Mouse (Mus musculus) lung, embryonic 14.5 days (tissue): ENCODE results near the gene Nr1d2. TPM values are rescaled to one million over a fixed set of nuclear protein-coding genes. Genes with fewer than 3 reads are reported as not detected.

Experiments used
- ATAC-seq: fragments of 200-750 bp; cut with Nextera tagmentation; 2 replicates; pipeline ENCODE4 v1.8.0; 2017; ENCODE audit warnings: mild to moderate bottlenecking, moderate TSS enrichment, moderate library complexity; ENCODE audit not compliant: insufficient read depth
- DNase-seq: peaks from one replicate; pipeline ENCODE4 v3.0.0-alpha.2; 2015
- H3K27ac ChIP-seq: fragments of 300-500 bp; sonication (generic); 2 replicates; pipeline ENCODE4 v1.5.1; 2014; ENCODE audit warnings: low read depth, mild to moderate bottlenecking, moderate library complexity
- H3K27me3 ChIP-seq: fragments of 300-500 bp; sonication (generic); 2 replicates; pipeline ENCODE4 v1.6.1; 2014; ENCODE audit warnings: low read length, control low read depth; ENCODE audit not compliant: insufficient read depth
- H3K36me3 ChIP-seq: fragments of 300-500 bp; sonication (generic); 2 replicates; pipeline ENCODE4 v1.6.1; 2014; ENCODE audit warnings: control low read depth; ENCODE audit not compliant: insufficient read depth
- H3K4me1 ChIP-seq: fragments of 300-500 bp; sonication (generic); 2 replicates; pipeline ENCODE4 v1.6.1; 2014; ENCODE audit warnings: antibody characterized with exemption, control low read depth; ENCODE audit not compliant: insufficient read depth
- H3K4me2 ChIP-seq: fragments of 300-500 bp; sonication (generic); 2 replicates; pipeline ENCODE4 v1.6.1; 2014; ENCODE audit warnings: mild to moderate bottlenecking
- H3K4me3 ChIP-seq: fragments of 300-500 bp; sonication (generic); 2 replicates; pipeline ENCODE4 v1.5.1; 2014; ENCODE audit warnings: low read depth, low read length
- H3K9ac ChIP-seq: fragments of 300-500 bp; sonication (generic); 2 replicates; pipeline ENCODE4 v1.6.1; 2014
- H3K9me3 ChIP-seq: fragments of 300-500 bp; sonication (generic); 2 replicates; pipeline ENCODE4 v1.6.1; 2016; ENCODE audit warnings: low read depth, low read length, control low read depth
- CTCF ChIP-seq: IDR thresholded peaks from 2 replicates; pipeline ENCODE4 v1.5.1; 2016; ENCODE audit warnings: antibody characterized with exemption, low read depth
- WGBS: fragments of 180-500 bp; shearing (Covaris S2); extraction: QIAGEN DNeasy Blood & Tissue Kit; methylation state at CpG from one replicate; pipeline ENCODE4 v1.1.7; 2014; 5-methylcytosine and 5-hydroxymethylcytosine counted together
- polyA plus RNA-seq: library from polyadenylated mRNA; unstranded; fragments of >200 nt; fragmentation: Nextera tagmentation; extraction: Ambion mirVana; gene quantifications from 2 replicates; pipeline ENCODE4 v1.2.1, GENCODE M21; 2014

The Nr1d2 gene
- polyA plus RNA-seq: 9.1 TPM in 2 replicates

DNA sequence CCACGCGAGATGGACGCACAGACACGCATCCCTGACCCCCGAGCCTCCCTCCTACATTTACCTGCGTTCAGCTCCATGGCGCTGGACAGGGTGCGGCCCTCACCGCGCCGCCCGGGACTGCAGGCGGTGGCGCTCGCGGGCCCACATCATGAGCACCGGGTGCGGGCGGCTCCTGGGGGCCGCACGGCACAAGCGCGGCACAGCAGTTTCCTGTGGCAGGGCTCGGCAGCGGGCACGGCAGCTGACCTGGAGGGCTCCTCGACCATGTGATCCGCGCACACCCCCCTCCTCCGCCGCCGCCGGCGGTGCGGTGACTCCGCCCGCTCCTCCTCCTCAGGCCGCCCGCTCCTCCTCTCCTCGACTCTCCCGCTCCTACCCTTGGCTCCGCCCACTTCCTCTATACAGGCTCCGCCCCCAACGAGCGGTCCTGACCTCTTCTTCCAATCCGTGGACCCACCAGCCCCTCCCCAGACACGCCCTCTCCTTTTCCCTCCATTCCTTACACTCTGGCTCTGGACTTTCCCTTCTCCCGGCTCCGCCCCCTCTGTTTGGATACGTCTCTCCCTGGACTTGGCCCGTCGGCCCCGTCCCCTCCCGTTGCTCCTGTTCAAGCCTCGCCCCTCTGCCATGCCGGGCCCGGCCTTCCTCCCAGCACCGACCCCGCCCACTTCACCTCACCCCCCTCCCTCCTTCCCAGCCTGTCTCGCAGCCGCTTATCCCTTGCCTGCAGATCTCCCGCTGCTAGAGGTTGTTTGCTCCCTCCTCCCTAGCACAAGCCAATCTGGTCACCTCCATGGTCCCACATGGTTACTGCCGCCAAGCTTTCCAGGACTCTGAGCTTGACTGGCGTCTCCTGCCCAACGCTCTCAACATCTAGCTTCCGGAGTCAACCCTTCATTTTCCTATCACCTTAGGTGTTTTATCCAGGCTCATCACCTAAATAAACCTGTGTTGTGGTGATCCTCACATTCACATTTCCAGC, at the start of gene Nr1d2:
Gene Nr1d2, minus strand, starts transcription at position 378 of the 982 bp plus-strand sequence.
- TF ChIP-seq CTCF: no peak
- peak within 1 kb of the TSS; percentile 74 for H3K4me3 ChIP-seq
- ATAC-seq (peak; percentile 96), DNase-seq (peak; percentile 99)
- no peaks in the 10 kb centered on the region for H3K9me3 ChIP-seq
- H3K4me1 ChIP-seq: no peaks in the 10 kb centered on the region
- H3K27me3 ChIP-seq: no peaks in the 10 kb centered on the region
- 2% methylated on average over 59 of the region's 66 CpGs for WGBS
- H3K36me3 ChIP-seq: no peaks in the 10 kb centered on the region
- H3K27ac ChIP-seq: peak within 1 kb of the TSS; percentile 89
- H3K4me2 ChIP-seq: peak within 1 kb of the TSS; percentile 82
- peak within 1 kb of the TSS; percentile 70 for H3K9ac ChIP-seq

DNA sequence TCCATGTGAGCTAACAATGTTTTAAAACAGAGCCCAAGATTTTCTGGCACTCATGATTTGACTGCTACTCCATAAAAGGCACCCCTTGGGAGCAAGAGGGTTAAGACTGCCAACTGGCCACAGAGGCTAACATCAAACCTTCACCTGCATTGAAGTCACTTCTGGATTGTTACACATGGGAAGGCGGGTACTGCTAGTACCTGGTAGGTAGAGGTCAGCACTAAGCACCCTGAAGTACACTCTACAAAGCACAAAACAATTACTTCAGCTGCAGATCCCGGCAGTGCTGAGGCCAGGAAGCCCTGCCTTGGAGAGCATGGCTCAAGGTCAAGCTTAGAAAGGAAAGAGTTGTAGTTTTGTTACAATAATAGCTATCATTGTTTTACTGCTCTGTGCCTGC, 48.5 kb upstream of the Nr1d2 start:
- H3K9ac ChIP-seq: no peak overlapping the region
- no peaks in the 10 kb centered on the region for H3K27me3 ChIP-seq
- no peaks in the 10 kb centered on the region for H3K9me3 ChIP-seq
- no peak for DNase-seq
- no peak overlapping the region for H3K27ac ChIP-seq
- 69% methylated on average over 2 of the region's 2 CpGs for WGBS
- no peaks in the 10 kb centered on the region for H3K4me1 ChIP-seq
- no peak for TF ChIP-seq CTCF
- peaks cover 23% of the 10 kb centered on the region; the same call in 1 of the 2 replicates for H3K36me3 ChIP-seq
- no peak for ATAC-seq
- no peak overlapping the region for H3K4me3 ChIP-seq
- H3K4me2 ChIP-seq: no peak overlapping the region

DNA sequence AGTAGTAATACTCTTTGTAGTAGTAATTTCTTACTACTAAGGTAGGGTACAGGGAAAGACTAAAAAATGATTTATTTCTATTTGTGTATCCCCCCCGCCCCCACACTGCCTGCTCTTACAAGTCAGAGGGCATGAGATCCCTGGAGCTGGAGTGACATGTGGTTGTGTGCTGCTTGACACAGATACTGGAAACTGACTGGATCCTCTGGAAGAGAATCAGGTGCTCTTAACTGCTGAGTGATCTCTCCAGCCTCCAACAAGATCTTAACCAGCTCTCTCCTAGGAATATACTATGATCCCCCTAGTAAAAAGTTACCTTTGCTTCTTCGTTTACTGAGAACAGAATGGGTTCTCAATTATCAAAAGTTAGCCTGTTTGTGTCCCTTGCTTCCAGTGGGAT, 47.5 kb upstream of the Nr1d2 start:
- WGBS: 95% methylated on average over 2 of the region's 2 CpGs
- Histone ChIP-seq H3K4me3 (no peak overlapping the region), H3K9ac (no peak overlapping the region), H3K27ac (no peak overlapping the region), H3K36me3 (peaks cover 32% of the 10 kb centered on the region), H3K9me3 (no peaks in the 10 kb centered on the region), H3K4me1 (no peaks in the 10 kb centered on the region), H3K4me2 (no peak overlapping the region), H3K27me3 (no peaks in the 10 kb centered on the region)
- DNase-seq (no peak), ATAC-seq (no peak)
- no peak for TF ChIP-seq CTCF

DNA sequence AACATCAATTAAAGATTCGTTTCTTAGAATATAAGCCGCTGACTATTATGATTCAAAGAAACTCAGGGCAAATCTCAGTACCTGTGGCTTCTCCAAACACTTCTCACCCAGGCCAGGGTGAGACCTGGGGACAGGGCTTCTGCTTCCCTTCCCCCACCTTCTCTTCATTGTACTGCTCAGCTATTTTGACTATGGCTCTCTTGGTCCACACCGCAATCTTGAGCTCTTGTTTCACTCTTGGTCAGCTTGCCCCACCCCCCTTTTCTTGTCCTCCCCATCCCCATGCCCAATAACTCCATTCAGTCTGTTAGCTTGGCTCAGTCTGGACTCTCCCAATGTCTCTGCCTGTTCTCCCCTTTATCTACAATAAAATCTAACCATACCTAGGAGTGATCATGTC, 46.5 kb upstream of the Nr1d2 start:
- no peaks in the 10 kb centered on the region for H3K9me3 ChIP-seq
- no peak overlapping the region for H3K9ac ChIP-seq
- DNase-seq: no peak
- WGBS: 76% methylated on average over 3 of the region's 3 CpGs
- peaks cover 36% of the 10 kb centered on the region for H3K36me3 ChIP-seq
- H3K27ac ChIP-seq: no peak overlapping the region
- no peak for ATAC-seq
- H3K4me2 ChIP-seq: no peak overlapping the region
- no peak overlapping the region for H3K4me3 ChIP-seq
- no peaks in the 10 kb centered on the region for H3K27me3 ChIP-seq
- no peak for TF ChIP-seq CTCF
- no peaks in the 10 kb centered on the region for H3K4me1 ChIP-seq

DNA sequence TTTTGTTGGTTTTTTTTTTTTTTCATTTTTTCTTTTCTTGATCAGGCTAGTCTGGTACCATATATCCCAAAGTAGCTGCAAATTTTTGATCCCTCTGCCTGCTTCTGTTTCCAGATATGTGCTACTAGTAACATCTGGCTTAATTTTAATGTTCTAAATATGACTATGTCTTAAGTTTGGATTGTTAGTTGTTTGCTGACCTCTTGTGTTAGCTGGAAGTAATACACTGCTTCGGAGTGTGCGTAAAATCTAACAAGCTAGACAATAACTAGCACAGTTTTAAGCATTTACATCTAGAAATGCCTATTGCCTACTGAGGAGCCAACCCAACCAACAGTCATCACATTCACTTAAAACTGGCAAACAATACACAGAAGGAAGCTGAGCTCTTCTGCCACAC, 45.7 kb upstream of the Nr1d2 start:
- Histone ChIP-seq H3K27me3 (no peaks in the 10 kb centered on the region), H3K27ac (no peak overlapping the region), H3K9me3 (no peaks in the 10 kb centered on the region), H3K9ac (no peak overlapping the region), H3K4me1 (no peaks in the 10 kb centered on the region), H3K4me2 (no peak overlapping the region), H3K36me3 (peaks cover 43% of the 10 kb centered on the region), H3K4me3 (no peak overlapping the region)
- WGBS: 72% methylated on average over 2 of the region's 2 CpGs
- peak; percentile 49 for TF ChIP-seq CTCF
- ATAC-seq (no peak), DNase-seq (peak; percentile 66)

DNA sequence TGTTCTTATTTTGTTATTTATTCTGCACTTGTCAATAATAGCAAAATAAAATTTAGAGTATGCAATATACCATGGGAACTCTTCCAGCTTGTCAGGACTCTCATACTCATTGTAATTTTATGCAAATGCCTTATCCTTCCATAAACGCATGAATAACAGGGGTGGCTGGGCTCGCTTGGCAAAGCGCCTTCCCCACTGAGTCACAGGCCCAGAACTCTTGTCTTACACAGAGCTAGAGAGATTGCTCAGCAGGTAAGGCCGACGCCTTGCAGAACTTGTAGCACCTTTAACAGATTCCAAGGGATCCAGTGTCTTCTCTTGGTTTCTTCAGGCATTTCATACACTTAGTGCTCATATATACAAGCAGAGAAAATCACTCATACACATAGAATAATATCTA, 41.4 kb upstream of the Nr1d2 start:
- no peaks in the 10 kb centered on the region for H3K9me3 ChIP-seq
- ATAC-seq: no peak
- 94% methylated on average over 5 of the region's 5 CpGs for WGBS

DNA sequence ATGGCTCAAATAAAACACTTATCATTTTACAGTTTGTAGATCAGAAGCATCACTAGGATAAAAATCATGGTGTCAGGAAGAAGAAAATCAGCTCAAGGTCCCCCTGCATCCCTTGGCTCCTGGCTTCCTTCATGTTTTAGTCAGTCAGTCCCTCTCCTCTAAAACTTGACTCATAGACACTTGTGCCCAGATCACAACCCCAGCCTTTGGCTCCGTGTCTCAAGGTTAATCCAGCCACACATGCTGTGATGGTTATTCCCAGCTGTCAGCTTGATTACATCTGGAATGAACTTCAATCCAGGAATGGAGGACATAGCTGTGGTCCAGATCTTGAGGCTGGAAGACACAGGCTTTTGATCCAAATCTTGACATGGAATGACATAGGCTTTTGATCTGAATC, 35.6 kb upstream of the Nr1d2 start:
- DNase-seq (no peak), ATAC-seq (no peak)
- no peak overlapping the region for H3K9ac ChIP-seq
- H3K9me3 ChIP-seq: no peaks in the 10 kb centered on the region
- H3K4me2 ChIP-seq: no peak overlapping the region
- H3K27me3 ChIP-seq: no peaks in the 10 kb centered on the region
- no peak overlapping the region for H3K27ac ChIP-seq
- no peaks in the 10 kb centered on the region for H3K4me1 ChIP-seq
- peaks cover 25% of the 10 kb centered on the region for H3K36me3 ChIP-seq
- H3K4me3 ChIP-seq: no peak overlapping the region
- no peak for TF ChIP-seq CTCF
- WGBS: 82% methylated on average over 1 of the region's 1 CpGs

More for the DNA sequence above, 41.4 kb upstream of the Nr1d2 start:
- no peak for DNase-seq
- Histone ChIP-seq H3K27ac (no peak overlapping the region), H3K36me3 (peaks cover 67% of the 10 kb centered on the region), H3K27me3 (no peaks in the 10 kb centered on the region), H3K9ac (no peak overlapping the region), H3K4me1 (no peaks in the 10 kb centered on the region), H3K4me2 (no peak overlapping the region), H3K4me3 (no peak overlapping the region)
- no peak for TF ChIP-seq CTCF
